Mouse (Mus musculus): ENCODE measurements at regions not wholly inside any gene's neighbourhood (a gene's known extent, or its start where the extent isn't known, plus 50 kb on each side); places are given as distances from the start of the nearest gene placed in this dataset.

DNA sequence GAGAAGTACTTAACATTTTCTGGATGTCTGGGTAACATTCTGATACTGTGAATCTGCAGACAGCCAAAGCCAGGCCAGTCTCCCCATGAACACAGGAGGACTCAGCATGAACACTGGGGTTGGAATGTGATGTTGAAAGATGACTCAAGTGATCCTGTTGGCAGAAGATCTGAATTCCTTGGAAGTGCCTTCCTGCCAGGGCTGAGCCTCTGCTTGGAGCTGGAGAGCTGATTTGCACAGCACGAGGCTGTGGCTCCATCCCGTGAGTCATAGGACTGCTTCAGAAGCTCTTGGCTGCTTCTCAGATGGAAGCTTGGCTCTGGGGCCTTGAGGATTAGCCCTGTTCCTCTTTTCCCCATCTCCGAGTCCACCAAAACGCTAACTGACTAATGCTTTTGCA, 99.5 kb downstream of the Nr2f2 start:
- TF ChIP-seq CTCF (IDR thresholded peaks at IDR 0.05) (no peak), EP300 (IDR thresholded peaks at IDR 0.05) (no peak)

Data from lung, postnatal 0 days (tissue).